Mouse (Mus musculus): ENCODE measurements around the gene 6030468B19Rik. TPM values are rescaled to one million over a fixed set of nuclear protein-coding genes. Genes with fewer than 3 reads are reported as not detected.
"Not testable (repeated sequence)": the region's sequence is repeated elsewhere in the genome, so short reads cannot be mapped to it uniquely, and the experiment has no call there.

The 6030468B19Rik gene
- polyA plus RNA-seq, 1 experiment from 2014 or later, result 0.26 TPM

- ATAC-seq (ENCODE audit: insufficient number of reproducible peaks, insufficient read depth, low FRiP score, low TSS enrichment, low read depth), result peak; percentile 23; the same call in 1 of the 2 replicates
- Histone ChIP-seq H3K4me2 (peak overlapping the region; percentile 98), H3K4me3 (replicated peaks) (peak overlapping the region; percentile 54), H3K36me3 (peaks cover 35% of the 10 kb centered on the region), H3K9ac (replicated peaks) (peak overlapping the region; percentile 70), H3K27ac (peak overlapping the region; percentile 86), H3K27me3 (peaks cover 32% of the 10 kb centered on the region), H3K9me3 (no peaks in the 10 kb centered on the region), H3K4me1 (replicated peaks) (peaks cover 52% of the 10 kb centered on the region)
- WGBS, result 2% methylated on average over 38 of the region's 38 CpGs
Measured at GRCm38 (mm10) chr11:117779434-117780198, 17.8 kb upstream of the 6030468B19Rik start.

GRCm38 (mm10) chr11:117780199-117780515, 17.3 kb upstream of the 6030468B19Rik start:
- peak overlapping the region; percentile 98 for H3K4me2 ChIP-seq
- H3K4me1 ChIP-seq (replicated peaks), result peaks cover 52% of the 10 kb centered on the region

DNA sequence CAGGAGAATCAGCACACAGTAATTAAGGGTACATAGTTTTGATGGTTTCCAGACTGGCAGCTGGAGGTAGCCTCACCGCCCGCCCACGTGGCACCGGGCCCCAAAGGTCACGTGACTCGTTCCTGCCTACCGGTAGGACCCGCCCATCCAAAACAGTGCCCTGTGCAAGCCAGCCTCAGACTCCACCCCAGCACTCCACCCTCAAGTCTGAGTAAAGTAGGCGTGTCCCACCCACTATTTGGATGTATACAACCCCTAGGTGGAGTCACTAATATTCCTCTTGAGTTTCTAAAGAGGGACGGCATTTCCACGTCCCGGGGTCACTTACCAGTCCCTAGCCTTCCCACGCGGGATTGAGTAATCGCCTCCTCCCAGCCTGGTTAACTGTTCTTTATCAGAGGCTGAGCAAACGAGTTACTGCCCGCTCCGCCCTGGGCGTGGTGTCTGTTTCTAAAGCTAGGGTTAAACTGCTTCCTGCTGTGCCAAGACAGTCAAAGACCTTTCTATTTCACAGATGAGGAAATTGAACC, 16.8 kb upstream of the 6030468B19Rik start:
- WGBS, result 1% methylated on average over 19 of the region's 19 CpGs
- peak overlapping the region; percentile 86 for H3K27ac ChIP-seq
- peaks cover 32% of the 10 kb centered on the region for H3K27me3 ChIP-seq
- peak overlapping the region; percentile 70; the same call in 1 of the 2 replicates for H3K9ac ChIP-seq (replicated peaks)
- ATAC-seq (ENCODE audit: insufficient number of reproducible peaks, insufficient read depth, low FRiP score, low TSS enrichment, low read depth), result peak; percentile 74
- H3K4me1 ChIP-seq (replicated peaks), result peaks cover 52% of the 10 kb centered on the region
- H3K4me2 ChIP-seq, result peak overlapping the region; percentile 98
- H3K4me3 ChIP-seq (replicated peaks), result peak overlapping the region; percentile 54
- no peaks in the 10 kb centered on the region for H3K9me3 ChIP-seq
- H3K36me3 ChIP-seq, result peaks cover 25% of the 10 kb centered on the region

More at GRCm38 (mm10) chr11:117780199-117780515, 17.3 kb upstream of the 6030468B19Rik start:
- H3K9ac ChIP-seq (replicated peaks), result peak overlapping the region; percentile 70
- H3K27ac ChIP-seq, result peak overlapping the region; percentile 86
- no peaks in the 10 kb centered on the region for H3K9me3 ChIP-seq
- 0 out of 2 replicates have a peak, but pooled peaks have one; percentile 12 for ATAC-seq (ENCODE audit: insufficient number of reproducible peaks, insufficient read depth, low FRiP score, low TSS enrichment, low read depth)
- peak overlapping the region; percentile 54 for H3K4me3 ChIP-seq (replicated peaks)
- 1% methylated on average over 17 of the region's 17 CpGs for WGBS
- peaks cover 32% of the 10 kb centered on the region for H3K27me3 ChIP-seq
- peaks cover 29% of the 10 kb centered on the region for H3K36me3 ChIP-seq

- peak overlapping the region; percentile 60 for H3K27ac ChIP-seq
- peaks cover 32% of the 10 kb centered on the region for H3K27me3 ChIP-seq
- WGBS, result 23% methylated on average over 18 of the region's 18 CpGs
- no peak overlapping the region for H3K9ac ChIP-seq (replicated peaks)
- no peaks in the 10 kb centered on the region for H3K9me3 ChIP-seq
- no peak for ATAC-seq (ENCODE audit: insufficient number of reproducible peaks, insufficient read depth, low FRiP score, low TSS enrichment, low read depth)
- H3K4me1 ChIP-seq (replicated peaks), result peaks cover 52% of the 10 kb centered on the region
- peak overlapping the region; percentile 54 for H3K4me3 ChIP-seq (replicated peaks)
- peak overlapping the region; percentile 98 for H3K4me2 ChIP-seq
- peaks cover 18% of the 10 kb centered on the region for H3K36me3 ChIP-seq
Measured at GRCm38 (mm10) chr11:117781199-117781821, 16.1 kb upstream of the 6030468B19Rik start.

DNA sequence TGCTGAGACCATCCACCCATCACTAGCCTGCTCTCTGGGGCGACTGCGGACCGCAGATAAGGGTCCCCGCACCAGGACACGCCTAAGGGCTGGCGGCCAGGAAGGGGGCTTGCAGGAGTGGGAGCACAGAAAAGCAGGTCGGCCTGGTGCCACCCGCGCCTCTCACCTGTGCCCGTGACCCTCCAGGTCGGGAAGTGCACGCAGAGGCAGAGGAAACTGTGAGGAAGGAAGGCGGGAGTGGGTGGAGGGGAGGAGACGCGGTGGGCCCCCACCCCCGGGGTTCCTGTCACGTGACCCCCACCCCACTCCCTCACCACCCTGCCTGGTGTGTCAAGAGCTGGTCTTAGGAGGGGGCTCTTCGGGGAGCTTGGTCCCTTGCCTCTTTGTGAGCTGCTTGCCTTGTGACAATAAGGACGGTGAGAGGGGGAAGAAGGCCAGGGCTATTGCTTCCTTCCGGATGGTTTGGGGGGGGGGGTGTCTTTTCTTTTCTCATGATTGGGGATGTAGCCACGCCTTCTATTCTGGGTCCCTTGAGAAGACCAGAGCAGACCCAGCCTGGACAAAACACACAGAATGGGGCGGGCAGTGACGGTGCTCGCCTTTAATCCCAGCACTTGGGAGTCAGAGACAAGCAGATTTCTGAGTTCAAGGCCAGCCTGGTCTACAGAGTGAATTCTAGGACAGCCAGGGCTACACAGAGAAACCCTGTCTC, 15.3 kb upstream of the 6030468B19Rik start, which contains the start of the genes Tmc8 and Tmc6:
Gene Tmc8, plus strand, starts transcription at position 84 of the 712 bp plus-strand sequence.
Gene Tmc6, minus strand, starts transcription at position 206 of the 712 bp plus-strand sequence.
- no peak for ATAC-seq (ENCODE audit: insufficient number of reproducible peaks, insufficient read depth, low FRiP score, low TSS enrichment, low read depth)
- H3K36me3 ChIP-seq, result peaks cover 11% of the 10 kb centered on the region
- H3K4me2 ChIP-seq, result peak within 1 kb of the TSS; percentile 98
- WGBS, result 50% methylated on average over 24 of the region's 24 CpGs
- H3K4me3 ChIP-seq (replicated peaks), result peak within 1 kb of the TSS; percentile 54
- H3K9ac ChIP-seq (replicated peaks), result peak within 1 kb of the TSS; percentile 37; the same call in 1 of the 2 replicates
- no peaks in the 10 kb centered on the region for H3K9me3 ChIP-seq
- peak within 1 kb of the TSS; percentile 60 for H3K27ac ChIP-seq
- peaks cover 52% of the 10 kb centered on the region for H3K4me1 ChIP-seq (replicated peaks)
- H3K27me3 ChIP-seq, result peaks cover 32% of the 10 kb centered on the region

- Histone ChIP-seq H3K4me2 (peak overlapping the region; percentile 64), H3K36me3 (peaks cover 6% of the 10 kb centered on the region), H3K27me3 (peaks cover 32% of the 10 kb centered on the region), H3K4me3 (replicated peaks) (peak overlapping the region; percentile 35), H3K27ac (no peak overlapping the region), H3K9me3 (no peaks in the 10 kb centered on the region), H3K4me1 (replicated peaks) (peaks cover 52% of the 10 kb centered on the region), H3K9ac (replicated peaks) (peak overlapping the region; percentile 37; the same call in 1 of the 2 replicates)
- no peak for ATAC-seq (ENCODE audit: insufficient number of reproducible peaks, insufficient read depth, low FRiP score, low TSS enrichment, low read depth)
- 50% methylated on average over 9 of the region's 9 CpGs for WGBS
Measured at GRCm38 (mm10) chr11:117782705-117783034, 14.8 kb upstream of the 6030468B19Rik start.

DNA sequence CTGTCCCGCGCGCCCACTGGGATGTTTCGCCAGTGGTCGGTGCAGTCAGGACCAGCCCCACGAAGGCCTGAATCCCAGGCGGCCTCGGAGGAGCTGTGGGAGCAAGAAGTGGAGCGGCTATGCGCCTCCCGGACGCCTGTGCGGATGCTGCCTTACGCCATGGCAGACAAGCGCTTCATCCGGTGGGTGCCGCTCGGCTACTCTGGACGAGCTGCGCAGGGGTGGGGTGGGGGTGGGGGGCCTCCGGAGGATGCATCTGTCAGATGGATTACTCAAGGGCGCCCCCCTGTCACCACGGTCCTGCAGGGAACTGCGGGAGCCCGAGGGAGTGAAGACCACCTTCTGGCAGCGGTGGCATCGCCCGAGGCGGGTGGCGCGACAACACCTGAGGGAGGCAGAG, 14.4 kb upstream of the 6030468B19Rik start:
- no peak for ATAC-seq (ENCODE audit: insufficient number of reproducible peaks, insufficient read depth, low FRiP score, low TSS enrichment, low read depth)
- peak overlapping the region; percentile 35 for H3K4me3 ChIP-seq (replicated peaks)
- peaks cover 51% of the 10 kb centered on the region for H3K4me1 ChIP-seq (replicated peaks)
- H3K9me3 ChIP-seq, result no peaks in the 10 kb centered on the region
- 6% methylated on average over 31 of the region's 31 CpGs for WGBS
- peaks cover 2% of the 10 kb centered on the region; the same call in 1 of the 2 replicates for H3K36me3 ChIP-seq
- H3K9ac ChIP-seq (replicated peaks), result peak overlapping the region; percentile 37; the same call in 1 of the 2 replicates
- H3K27me3 ChIP-seq, result peaks cover 32% of the 10 kb centered on the region
- no peak overlapping the region for H3K27ac ChIP-seq
- peak overlapping the region; percentile 64 for H3K4me2 ChIP-seq

DNA sequence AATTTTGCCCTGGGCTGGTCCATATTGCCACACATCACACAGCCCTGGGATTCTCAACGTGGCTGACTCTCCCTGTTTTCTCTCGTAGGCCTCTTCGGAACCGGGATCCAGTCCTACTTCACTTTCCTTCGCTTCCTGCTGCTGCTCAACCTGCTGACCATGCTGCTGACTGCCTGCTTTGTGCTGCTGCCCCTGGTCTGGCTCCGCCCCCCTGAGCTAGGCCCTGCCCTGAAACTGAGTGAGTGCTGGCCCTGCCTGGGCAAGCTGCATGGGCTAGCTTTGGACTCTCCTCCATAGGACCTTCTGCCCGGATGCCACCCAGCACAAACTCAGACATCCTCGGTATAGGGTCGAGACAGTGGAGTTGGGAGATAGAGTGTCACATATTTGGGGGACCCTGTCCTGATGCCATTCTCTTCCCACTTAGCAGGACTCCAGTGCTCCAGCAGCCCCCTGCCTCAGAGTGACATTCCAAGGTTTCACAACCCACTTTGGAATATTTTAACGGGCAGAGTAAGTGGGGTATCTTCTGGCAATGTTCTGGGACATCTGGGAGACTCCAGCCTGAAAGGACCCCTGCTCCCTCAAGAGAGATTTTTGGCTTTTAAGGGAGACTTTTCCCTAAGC, 13.7 kb upstream of the 6030468B19Rik start:
- ATAC-seq (ENCODE audit: insufficient number of reproducible peaks, insufficient read depth, low FRiP score, low TSS enrichment, low read depth), result no peak
- Histone ChIP-seq H3K9me3 (no peaks in the 10 kb centered on the region), H3K27ac (no peak overlapping the region), H3K4me1 (replicated peaks) (peaks cover 44% of the 10 kb centered on the region), H3K36me3 (no peaks in the 10 kb centered on the region), H3K4me2 (peak overlapping the region; percentile 64), H3K27me3 (peaks cover 32% of the 10 kb centered on the region), H3K9ac (replicated peaks) (peak overlapping the region; percentile 37; the same call in 1 of the 2 replicates), H3K4me3 (replicated peaks) (peak overlapping the region; percentile 35)
- 42% methylated on average over 10 of the region's 10 CpGs for WGBS

- H3K9ac ChIP-seq (replicated peaks), result no peak overlapping the region
- H3K36me3 ChIP-seq, result no peaks in the 10 kb centered on the region
- no peak overlapping the region for H3K4me3 ChIP-seq (replicated peaks)
- 6% methylated on average over 10 of the region's 10 CpGs for WGBS
- H3K4me2 ChIP-seq, result no peak overlapping the region
- peaks cover 34% of the 10 kb centered on the region for H3K4me1 ChIP-seq (replicated peaks)
- peaks cover 37% of the 10 kb centered on the region for H3K27me3 ChIP-seq
- no peak for ATAC-seq (ENCODE audit: insufficient number of reproducible peaks, insufficient read depth, low FRiP score, low TSS enrichment, low read depth)
- no peaks in the 10 kb centered on the region for H3K9me3 ChIP-seq
- no peak overlapping the region for H3K27ac ChIP-seq
Measured at GRCm38 (mm10) chr11:117786294-117786693, 11.2 kb upstream of the 6030468B19Rik start.

- H3K27me3 ChIP-seq, result peaks cover 21% of the 10 kb centered on the region
- not testable (repeated sequence) for H3K9me3 ChIP-seq, H3K27ac ChIP-seq
Measured at GRCm38 (mm10) chr11:117788481-117788880, 9.0 kb upstream of the 6030468B19Rik start.

More at GRCm38 (mm10) chr11:117788481-117788880, 9.0 kb upstream of the 6030468B19Rik start:
- ATAC-seq (ENCODE audit: insufficient number of reproducible peaks, insufficient read depth, low FRiP score, low TSS enrichment, low read depth); H3K4me3 ChIP-seq (replicated peaks); H3K9ac ChIP-seq (replicated peaks); H3K36me3 ChIP-seq; H3K4me2 ChIP-seq: not testable (repeated sequence)
- 89% methylated on average over 7 of the region's 7 CpGs for WGBS
- peaks cover 25% of the 10 kb centered on the region for H3K4me1 ChIP-seq (replicated peaks)
